Mouse (Mus musculus): ENCODE measurements around the gene Nav2.
A peak's percentile ranks its signal among the peaks of the same experiment; 100 is the strongest.

The Nav2 gene

GRCm38 (mm10) chr7:49375499-49375974 is 467.0 kb downstream of the Nav2 start:
- DNase-seq: peak; percentile 23

- DNase-seq: no peak
Measured at GRCm38 (mm10) chr7:49378608-49379007, 470.1 kb downstream of the Nav2 start.

GRCm38 (mm10) chr7:49380940-49381339 is 472.4 kb downstream of the Nav2 start:
- no peak for DNase-seq

- no peak for DNase-seq
Measured at GRCm38 (mm10) chr7:49382884-49383283, 474.4 kb downstream of the Nav2 start.

- DNase-seq: no peak
Measured at GRCm38 (mm10) chr7:49388137-49388536, 479.6 kb downstream of the Nav2 start.

GRCm38 (mm10) chr7:49390312-49390711 is 481.8 kb downstream of the Nav2 start:
- DNase-seq: no peak

GRCm38 (mm10) chr7:49390829-49391228 is 482.3 kb downstream of the Nav2 start:
- no peak for DNase-seq

- DNase-seq: no peak
Measured at GRCm38 (mm10) chr7:49392180-49392579, 483.7 kb downstream of the Nav2 start.

GRCm38 (mm10) chr7:49392834-49393233 is 484.3 kb downstream of the Nav2 start:
- no peak for DNase-seq

- no peak for DNase-seq
Measured at GRCm38 (mm10) chr7:49393857-49394256, 485.3 kb downstream of the Nav2 start.

- DNase-seq: no peak
Measured at GRCm38 (mm10) chr7:49396202-49396601, 487.7 kb downstream of the Nav2 start.

- DNase-seq: peak; percentile 64
Measured at GRCm38 (mm10) chr7:49397441-49398003, 489.0 kb downstream of the Nav2 start.

- DNase-seq: no peak
Measured at GRCm38 (mm10) chr7:49398020-49398516, 489.6 kb downstream of the Nav2 start.

- peak; percentile 67 for DNase-seq
Measured at GRCm38 (mm10) chr7:49399314-49399713, 490.8 kb downstream of the Nav2 start.

GRCm38 (mm10) chr7:49400463-49400862 is 491.9 kb downstream of the Nav2 start:
- DNase-seq: no peak

GRCm38 (mm10) chr7:49402526-49402925 is 494.0 kb downstream of the Nav2 start:
- no peak for DNase-seq

- no peak for DNase-seq
Measured at GRCm38 (mm10) chr7:49407688-49408087, 499.2 kb downstream of the Nav2 start.

- no peak for DNase-seq
Measured at GRCm38 (mm10) chr7:49408625-49409024, 500.1 kb downstream of the Nav2 start.

GRCm38 (mm10) chr7:49409265-49409664 is 500.7 kb downstream of the Nav2 start:
- DNase-seq: no peak

GRCm38 (mm10) chr7:49410188-49410587 is 501.7 kb downstream of the Nav2 start:
- DNase-seq: no peak

- no peak for DNase-seq
Measured at GRCm38 (mm10) chr7:49410892-49411291, 502.4 kb downstream of the Nav2 start.

GRCm38 (mm10) chr7:49411803-49412202 is 503.3 kb downstream of the Nav2 start:
- DNase-seq: no peak

GRCm38 (mm10) chr7:49415131-49415530 is 506.6 kb downstream of the Nav2 start:
- DNase-seq: no peak

- DNase-seq: no peak
Measured at GRCm38 (mm10) chr7:49415716-49416115, 507.2 kb downstream of the Nav2 start.

GRCm38 (mm10) chr7:49418841-49419240 is 510.3 kb downstream of the Nav2 start:
- DNase-seq: no peak

Data from kidney, adult 9 months (tissue).